Mouse (Mus musculus): ENCODE measurements around the gene Map3k5. TPM values are rescaled to one million over a fixed set of nuclear protein-coding genes. Genes with fewer than 3 reads are reported as not detected.

The Map3k5 gene
- polyA plus RNA-seq, 1 experiment from 2014 or later, result 1.9 TPM

GRCm38 (mm10) chr10:20104271-20104931, 170.1 kb downstream of the Map3k5 start:
- ATAC-seq (ENCODE audit: borderline replicate concordance, extremely low read depth, low FRiP score, low TSS enrichment), result peak; percentile 78
- no peaks in the 10 kb centered on the region for H3K27me3 ChIP-seq
- H3K4me1 ChIP-seq, result peaks cover 10% of the 10 kb centered on the region; the same call in 1 of the 2 replicates
- no peak overlapping the region for H3K27ac ChIP-seq
- H3K36me3 ChIP-seq, result no peaks in the 10 kb centered on the region
- WGBS, result 49% methylated on average over 8 of the region's 8 CpGs
- no peak overlapping the region for H3K4me2 ChIP-seq
- H3K4me3 ChIP-seq, result no peak overlapping the region
- H3K9ac ChIP-seq, result no peak overlapping the region
- H3K9me3 ChIP-seq, result no peaks in the 10 kb centered on the region

- WGBS, result 71% methylated on average over 4 of the region's 4 CpGs
- Histone ChIP-seq H3K9ac (no peak overlapping the region), H3K27me3 (no peaks in the 10 kb centered on the region), H3K4me2 (no peak overlapping the region), H3K27ac (no peak overlapping the region), H3K4me1 (peaks cover 10% of the 10 kb centered on the region; the same call in 1 of the 2 replicates), H3K9me3 (no peaks in the 10 kb centered on the region), H3K36me3 (no peaks in the 10 kb centered on the region), H3K4me3 (no peak overlapping the region)
- ATAC-seq (ENCODE audit: borderline replicate concordance, extremely low read depth, low FRiP score, low TSS enrichment), result no peak
Measured at GRCm38 (mm10) chr10:20105575-20105974, 171.3 kb downstream of the Map3k5 start.

- ATAC-seq (ENCODE audit: borderline replicate concordance, extremely low read depth, low FRiP score, low TSS enrichment), result no peak
- H3K4me1 ChIP-seq, result peaks cover 11% of the 10 kb centered on the region; the same call in 1 of the 2 replicates
- H3K4me3 ChIP-seq, result no peak overlapping the region
- WGBS, result 84% methylated on average over 14 of the region's 14 CpGs
- H3K9me3 ChIP-seq, result no peaks in the 10 kb centered on the region
- no peaks in the 10 kb centered on the region for H3K36me3 ChIP-seq
- no peak overlapping the region for H3K4me2 ChIP-seq
- H3K27me3 ChIP-seq, result no peaks in the 10 kb centered on the region
- no peak overlapping the region for H3K9ac ChIP-seq
- H3K27ac ChIP-seq, result no peak overlapping the region
Measured at GRCm38 (mm10) chr10:20107031-20107430, 172.8 kb downstream of the Map3k5 start.

GRCm38 (mm10) chr10:20111508-20111907, 177.2 kb downstream of the Map3k5 start:
- H3K4me3 ChIP-seq, result no peak overlapping the region
- no peak overlapping the region for H3K4me2 ChIP-seq
- H3K9ac ChIP-seq, result no peak overlapping the region
- H3K9me3 ChIP-seq, result no peaks in the 10 kb centered on the region
- H3K27ac ChIP-seq, result no peak overlapping the region
- H3K27me3 ChIP-seq, result no peaks in the 10 kb centered on the region
- H3K4me1 ChIP-seq, result peaks cover 4% of the 10 kb centered on the region; the same call in 1 of the 2 replicates
- ATAC-seq (ENCODE audit: borderline replicate concordance, extremely low read depth, low FRiP score, low TSS enrichment), result no peak
- H3K36me3 ChIP-seq, result no peaks in the 10 kb centered on the region
- WGBS, result 86% methylated on average over 5 of the region's 5 CpGs

GRCm38 (mm10) chr10:20112026-20112973, 178.0 kb downstream of the Map3k5 start:
- no peak overlapping the region for H3K4me2 ChIP-seq
- H3K4me1 ChIP-seq, result peaks cover 4% of the 10 kb centered on the region; the same call in 1 of the 2 replicates
- 63% methylated on average over 18 of the region's 18 CpGs for WGBS
- ATAC-seq (ENCODE audit: borderline replicate concordance, extremely low read depth, low FRiP score, low TSS enrichment), result peak; percentile 19; the same call in 1 of the 2 replicates
- H3K9ac ChIP-seq, result no peak overlapping the region
- H3K4me3 ChIP-seq, result no peak overlapping the region
- H3K27ac ChIP-seq, result no peak overlapping the region
- H3K9me3 ChIP-seq, result no peaks in the 10 kb centered on the region
- H3K27me3 ChIP-seq, result no peaks in the 10 kb centered on the region
- no peaks in the 10 kb centered on the region for H3K36me3 ChIP-seq

- no peak overlapping the region for H3K4me3 ChIP-seq
- no peak overlapping the region for H3K4me2 ChIP-seq
- no peak for ATAC-seq (ENCODE audit: borderline replicate concordance, extremely low read depth, low FRiP score, low TSS enrichment)
- H3K27me3 ChIP-seq, result no peaks in the 10 kb centered on the region
- no peaks in the 10 kb centered on the region for H3K4me1 ChIP-seq
- WGBS, result 86% methylated on average over 15 of the region's 15 CpGs
- no peaks in the 10 kb centered on the region for H3K36me3 ChIP-seq
- H3K9me3 ChIP-seq, result no peaks in the 10 kb centered on the region
- no peak overlapping the region for H3K9ac ChIP-seq
- H3K27ac ChIP-seq, result no peak overlapping the region
Measured at GRCm38 (mm10) chr10:20119504-20120425, 185.5 kb downstream of the Map3k5 start.

- Histone ChIP-seq H3K4me1 (no peaks in the 10 kb centered on the region), H3K9ac (no peak overlapping the region), H3K27ac (no peak overlapping the region), H3K4me3 (no peak overlapping the region), H3K27me3 (no peaks in the 10 kb centered on the region), H3K36me3 (no peaks in the 10 kb centered on the region), H3K9me3 (no peaks in the 10 kb centered on the region), H3K4me2 (no peak overlapping the region)
- no peak for ATAC-seq (ENCODE audit: borderline replicate concordance, extremely low read depth, low FRiP score, low TSS enrichment)
- 87% methylated on average over 4 of the region's 4 CpGs for WGBS
Measured at GRCm38 (mm10) chr10:20121981-20122380, 187.7 kb downstream of the Map3k5 start.

- no peaks in the 10 kb centered on the region for H3K27me3 ChIP-seq
- ATAC-seq (ENCODE audit: borderline replicate concordance, extremely low read depth, low FRiP score, low TSS enrichment), result no peak
- no peak overlapping the region for H3K9ac ChIP-seq
- H3K36me3 ChIP-seq, result no peaks in the 10 kb centered on the region
- WGBS, result 50% methylated on average over 9 of the region's 9 CpGs
- H3K27ac ChIP-seq, result no peak overlapping the region
- no peak overlapping the region for H3K4me3 ChIP-seq
- H3K4me2 ChIP-seq, result no peak overlapping the region
- H3K4me1 ChIP-seq, result no peaks in the 10 kb centered on the region
- H3K9me3 ChIP-seq, result no peaks in the 10 kb centered on the region
Measured at GRCm38 (mm10) chr10:20123401-20123800, 189.1 kb downstream of the Map3k5 start.

GRCm38 (mm10) chr10:20124576-20124975, 190.3 kb downstream of the Map3k5 start:
- H3K4me3 ChIP-seq, result no peak overlapping the region
- no peaks in the 10 kb centered on the region for H3K36me3 ChIP-seq
- H3K9me3 ChIP-seq, result no peaks in the 10 kb centered on the region
- ATAC-seq (ENCODE audit: borderline replicate concordance, extremely low read depth, low FRiP score, low TSS enrichment), result no peak
- no peak overlapping the region for H3K9ac ChIP-seq
- no peaks in the 10 kb centered on the region for H3K4me1 ChIP-seq
- H3K4me2 ChIP-seq, result no peak overlapping the region
- 87% methylated on average over 12 of the region's 12 CpGs for WGBS
- H3K27ac ChIP-seq, result no peak overlapping the region
- H3K27me3 ChIP-seq, result no peaks in the 10 kb centered on the region

- H3K27me3 ChIP-seq, result no peaks in the 10 kb centered on the region
- no peak overlapping the region for H3K9ac ChIP-seq
- H3K36me3 ChIP-seq, result no peaks in the 10 kb centered on the region
- H3K9me3 ChIP-seq, result no peaks in the 10 kb centered on the region
- no peak overlapping the region for H3K4me3 ChIP-seq
- no peak overlapping the region for H3K4me2 ChIP-seq
- H3K27ac ChIP-seq, result no peak overlapping the region
- peak; percentile 62; the same call in 1 of the 2 replicates for ATAC-seq (ENCODE audit: borderline replicate concordance, extremely low read depth, low FRiP score, low TSS enrichment)
- WGBS, result 40% methylated on average over 4 of the region's 4 CpGs
- H3K4me1 ChIP-seq, result no peaks in the 10 kb centered on the region
Measured at GRCm38 (mm10) chr10:20125226-20125625, 191.0 kb downstream of the Map3k5 start.

- Histone ChIP-seq H3K4me3 (no peak overlapping the region), H3K9ac (no peak overlapping the region), H3K36me3 (no peaks in the 10 kb centered on the region), H3K9me3 (no peaks in the 10 kb centered on the region), H3K27ac (no peak overlapping the region), H3K27me3 (no peaks in the 10 kb centered on the region), H3K4me2 (no peak overlapping the region), H3K4me1 (no peaks in the 10 kb centered on the region)
- WGBS, result 64% methylated on average over 12 of the region's 12 CpGs
- no peak for ATAC-seq (ENCODE audit: borderline replicate concordance, extremely low read depth, low FRiP score, low TSS enrichment)
Measured at GRCm38 (mm10) chr10:20132933-20133652, 198.8 kb downstream of the Map3k5 start.

Measured in lung, embryonic 15.5 days (tissue).